Mouse (Mus musculus): ENCODE data around the gene Cep164. TPM values are rescaled to one million over a fixed set of nuclear protein-coding genes. Genes with fewer than 3 reads are reported as not detected.
"Not testable (repeated sequence)": the region's sequence is repeated elsewhere in the genome, so short reads cannot be mapped to it uniquely, and the experiment has no call there.

The Cep164 gene
- polyA plus RNA-seq, 1 experiment from 2014 or later: 19.0 TPM

- ATAC-seq (ENCODE audit: insufficient number of reproducible peaks, low FRiP score): 0 out of 2 replicates have a peak, but pooled peaks have one; percentile 30
- Histone ChIP-seq H3K4me3 (no peak overlapping the region), H3K27ac (ENCODE audit: poor library complexity, severe bottlenecking) (no peak overlapping the region; the same call in 1 of the 2 replicates), H3K9me3 (replicated peaks) (no peaks in the 10 kb centered on the region), H3K9ac (no peak overlapping the region), H3K4me2 (no peak overlapping the region), H3K4me1 (replicated peaks) (peaks cover 16% of the 10 kb centered on the region), H3K27me3 (replicated peaks) (no peaks in the 10 kb centered on the region), H3K36me3 (peaks cover 33% of the 10 kb centered on the region)
- 45% methylated on average over 6 of the region's 6 CpGs for WGBS
Measured at GRCm38 (mm10) chr9:45787547-45787946, 40.9 kb downstream of the Cep164 start.

- H3K27ac ChIP-seq (ENCODE audit: poor library complexity, severe bottlenecking): no peak overlapping the region; the same call in 1 of the 2 replicates
- no peak overlapping the region; the same call in 1 of the 2 replicates for H3K4me2 ChIP-seq
- no peak overlapping the region for H3K9ac ChIP-seq
- peak; percentile 19; the same call in 1 of the 2 replicates for ATAC-seq (ENCODE audit: insufficient number of reproducible peaks, low FRiP score)
- H3K4me3 ChIP-seq: no peak overlapping the region
- no peaks in the 10 kb centered on the region for H3K9me3 ChIP-seq (replicated peaks)
- peaks cover 29% of the 10 kb centered on the region for H3K36me3 ChIP-seq
- whole genome bisulfite sequencing: 80% methylated on average over 8 of the region's 8 CpGs
- H3K4me1 ChIP-seq (replicated peaks): peaks cover 16% of the 10 kb centered on the region
- no peaks in the 10 kb centered on the region for H3K27me3 ChIP-seq (replicated peaks)
Measured at GRCm38 (mm10) chr9:45787071-45787470, 41.4 kb downstream of the Cep164 start.

- 80% methylated on average over 12 of the region's 12 CpGs for WGBS
- Histone ChIP-seq H3K4me1 (replicated peaks) (peaks cover 16% of the 10 kb centered on the region), H3K9me3 (replicated peaks) (no peaks in the 10 kb centered on the region), H3K27ac (ENCODE audit: poor library complexity, severe bottlenecking) (no peak overlapping the region), H3K9ac (no peak overlapping the region), H3K4me2 (no peak overlapping the region), H3K27me3 (replicated peaks) (no peaks in the 10 kb centered on the region), H3K4me3 (no peak overlapping the region), H3K36me3 (peaks cover 26% of the 10 kb centered on the region)
- ATAC-seq (ENCODE audit: insufficient number of reproducible peaks, low FRiP score): no peak
Measured at GRCm38 (mm10) chr9:45783249-45784069, 45.0 kb downstream of the Cep164 start.

DNA sequence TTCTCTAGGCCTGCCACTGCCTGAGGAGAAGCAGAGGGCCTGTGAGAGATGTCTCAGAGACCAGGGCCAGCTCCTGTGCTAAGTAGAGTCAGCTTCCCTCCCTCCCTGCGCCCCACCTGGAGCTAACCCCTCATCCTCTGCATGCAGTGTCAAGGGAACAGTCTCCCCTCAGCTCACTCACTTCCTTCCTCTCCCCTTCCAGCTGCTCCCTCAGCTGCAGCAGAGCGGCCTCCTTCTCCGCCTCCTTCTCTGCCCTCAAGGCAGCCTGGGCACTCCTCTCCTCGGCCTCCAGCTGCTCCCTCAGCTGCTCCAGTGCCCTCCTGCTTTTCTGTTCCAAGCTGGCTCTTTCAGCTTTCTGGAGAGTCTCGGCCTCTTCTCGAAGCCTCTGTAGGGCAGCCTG is 49.3 kb downstream of the Cep164 start:
- Histone ChIP-seq H3K4me1 (replicated peaks) (no peaks in the 10 kb centered on the region), H3K36me3 (peaks cover 40% of the 10 kb centered on the region), H3K27ac (ENCODE audit: poor library complexity, severe bottlenecking) (no peak overlapping the region), H3K27me3 (replicated peaks) (no peaks in the 10 kb centered on the region), H3K4me3 (no peak overlapping the region), H3K9me3 (replicated peaks) (no peaks in the 10 kb centered on the region), H3K9ac (no peak overlapping the region), H3K4me2 (no peak overlapping the region)
- 85% methylated on average over 6 of the region's 6 CpGs for WGBS
- ATAC-seq (ENCODE audit: insufficient number of reproducible peaks, low FRiP score): no peak

GRCm38 (mm10) chr9:45776176-45776575 is 52.3 kb downstream of the Cep164 start:
- H3K27me3 ChIP-seq (replicated peaks); H3K4me2 ChIP-seq; H3K9me3 ChIP-seq (replicated peaks); H3K27ac ChIP-seq (ENCODE audit: poor library complexity, severe bottlenecking); ATAC-seq (ENCODE audit: insufficient number of reproducible peaks, low FRiP score); H3K4me3 ChIP-seq; H3K9ac ChIP-seq; H3K4me1 ChIP-seq (replicated peaks): not testable (repeated sequence)
- peaks cover 66% of the 10 kb centered on the region for H3K36me3 ChIP-seq
- WGBS: 74% methylated on average over 3 of the region's 3 CpGs

- peaks cover 69% of the 10 kb centered on the region for H3K36me3 ChIP-seq
- no peak overlapping the region for H3K4me2 ChIP-seq
- H3K9ac ChIP-seq: no peak overlapping the region
- no peaks in the 10 kb centered on the region for H3K27me3 ChIP-seq (replicated peaks)
- H3K27ac ChIP-seq (ENCODE audit: poor library complexity, severe bottlenecking): no peak overlapping the region
- ATAC-seq (ENCODE audit: insufficient number of reproducible peaks, low FRiP score): no peak
- H3K4me1 ChIP-seq (replicated peaks): no peaks in the 10 kb centered on the region
- H3K4me3 ChIP-seq: no peak overlapping the region
- 79% methylated on average over 6 of the region's 6 CpGs for WGBS
- no peaks in the 10 kb centered on the region for H3K9me3 ChIP-seq (replicated peaks)
Measured at GRCm38 (mm10) chr9:45774088-45774487, 54.4 kb downstream of the Cep164 start.

GRCm38 (mm10) chr9:45769596-45769995 is 58.9 kb downstream of the Cep164 start:
- no peaks in the 10 kb centered on the region for H3K9me3 ChIP-seq (replicated peaks)
- H3K4me3 ChIP-seq: no peak overlapping the region
- no peak for ATAC-seq (ENCODE audit: insufficient number of reproducible peaks, low FRiP score)
- H3K4me1 ChIP-seq (replicated peaks): no peaks in the 10 kb centered on the region
- H3K36me3 ChIP-seq: peaks cover 51% of the 10 kb centered on the region
- H3K27me3 ChIP-seq (replicated peaks): no peaks in the 10 kb centered on the region
- H3K9ac ChIP-seq: no peak overlapping the region
- 83% methylated on average over 5 of the region's 5 CpGs for WGBS
- H3K4me2 ChIP-seq: no peak overlapping the region
- no peak overlapping the region for H3K27ac ChIP-seq (ENCODE audit: poor library complexity, severe bottlenecking)

- no peak for ATAC-seq (ENCODE audit: insufficient number of reproducible peaks, low FRiP score)
- 78% methylated on average over 18 of the region's 18 CpGs for WGBS
- Histone ChIP-seq H3K4me2 (no peak overlapping the region), H3K9me3 (replicated peaks) (no peaks in the 10 kb centered on the region), H3K36me3 (peaks cover 40% of the 10 kb centered on the region), H3K4me1 (replicated peaks) (no peaks in the 10 kb centered on the region), H3K4me3 (no peak overlapping the region), H3K27me3 (replicated peaks) (no peaks in the 10 kb centered on the region), H3K9ac (no peak overlapping the region), H3K27ac (ENCODE audit: poor library complexity, severe bottlenecking) (no peak overlapping the region)
Measured at GRCm38 (mm10) chr9:45768421-45768820, 60.1 kb downstream of the Cep164 start.

DNA sequence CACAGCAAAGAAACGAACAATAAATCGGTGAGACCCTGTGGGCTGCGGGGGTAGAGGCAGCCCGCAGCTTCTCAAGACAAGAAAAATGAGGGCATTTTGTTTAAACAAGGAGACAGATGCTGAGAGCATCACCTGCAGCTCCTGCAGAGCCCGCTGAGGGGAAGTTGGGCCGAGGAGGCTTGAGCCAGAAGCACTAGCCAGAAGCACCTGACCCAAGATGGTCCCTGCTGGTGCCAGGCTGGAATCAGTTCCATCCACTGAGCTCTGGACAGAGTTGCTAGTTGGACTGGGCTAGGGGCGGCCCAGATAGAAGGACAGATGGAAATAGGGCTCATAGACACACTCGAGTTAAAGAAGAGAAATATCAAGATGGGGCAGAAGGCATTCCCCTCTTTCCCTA is 61.3 kb downstream of the Cep164 start:
- Histone ChIP-seq H3K9me3 (replicated peaks) (0 out of 2 replicates have a peak, but pooled peaks cover 3% of the 10 kb centered on the region), H3K27me3 (replicated peaks) (no peaks in the 10 kb centered on the region), H3K36me3 (peaks cover 30% of the 10 kb centered on the region), H3K4me3 (no peak overlapping the region), H3K4me1 (replicated peaks) (no peaks in the 10 kb centered on the region), H3K27ac (ENCODE audit: poor library complexity, severe bottlenecking) (no peak overlapping the region), H3K4me2 (no peak overlapping the region), H3K9ac (no peak overlapping the region)
- ATAC-seq (ENCODE audit: insufficient number of reproducible peaks, low FRiP score): no peak
- WGBS: 87% methylated on average over 8 of the region's 8 CpGs

DNA sequence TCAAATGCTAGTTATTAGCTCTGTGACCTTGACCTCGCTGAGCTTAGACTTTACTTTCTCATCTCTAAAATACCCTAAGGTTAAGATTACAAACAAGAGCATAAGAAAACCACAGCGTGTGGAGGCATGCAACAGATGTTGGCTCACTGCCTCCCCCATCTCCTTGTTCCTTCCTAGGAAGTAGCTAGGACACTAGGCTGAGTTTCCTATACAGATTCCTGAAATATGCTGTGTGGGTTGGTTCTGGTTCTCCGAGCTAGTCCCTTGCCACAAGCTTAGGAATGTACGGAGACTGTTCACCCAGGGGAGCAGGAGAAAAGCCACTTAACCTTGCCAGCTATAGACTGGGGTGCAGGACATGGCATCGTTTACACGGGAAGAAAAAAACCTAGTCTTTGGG is 62.3 kb downstream of the Cep164 start:
- H3K9ac ChIP-seq: no peak overlapping the region
- H3K27ac ChIP-seq (ENCODE audit: poor library complexity, severe bottlenecking): no peak overlapping the region
- no peak for ATAC-seq (ENCODE audit: insufficient number of reproducible peaks, low FRiP score)
- no peak overlapping the region for H3K4me3 ChIP-seq
- H3K4me2 ChIP-seq: no peak overlapping the region
- 86% methylated on average over 6 of the region's 6 CpGs for WGBS
- H3K36me3 ChIP-seq: peaks cover 21% of the 10 kb centered on the region
- no peaks in the 10 kb centered on the region for H3K27me3 ChIP-seq (replicated peaks)
- H3K4me1 ChIP-seq (replicated peaks): no peaks in the 10 kb centered on the region
- 0 out of 2 replicates have a peak, but pooled peaks cover 3% of the 10 kb centered on the region for H3K9me3 ChIP-seq (replicated peaks)

DNA sequence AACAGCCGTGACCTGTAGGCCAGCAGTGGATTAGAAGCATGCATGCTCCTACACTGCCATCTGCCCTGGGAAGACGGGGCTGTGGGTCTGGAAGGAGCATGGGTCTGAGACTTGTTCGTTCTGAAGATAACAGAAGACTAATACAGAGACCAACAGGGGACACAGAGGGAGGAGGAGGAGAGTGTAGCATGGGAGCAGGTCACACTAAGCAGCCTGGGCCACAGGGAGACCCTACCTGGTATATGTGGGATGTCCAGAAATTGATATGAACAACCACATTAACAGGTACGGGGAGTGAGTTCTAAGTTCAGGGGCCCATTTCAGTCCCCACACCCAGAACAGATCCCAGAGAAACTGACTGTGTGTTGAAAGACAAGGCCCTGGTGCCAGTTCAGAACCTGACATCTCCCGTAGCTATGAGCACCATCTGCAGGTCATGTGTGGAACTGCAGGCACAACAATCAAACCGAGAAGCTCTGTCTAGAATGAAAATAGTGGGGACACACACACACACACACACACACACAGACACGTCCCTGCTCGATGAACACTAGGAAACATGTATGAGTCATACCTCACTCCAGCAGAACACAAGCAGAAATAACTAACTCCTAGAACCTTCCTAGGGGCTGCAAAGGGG is 73.9 kb downstream of the Cep164 start:
- Histone ChIP-seq H3K9me3 (replicated peaks) (no peaks in the 10 kb centered on the region), H3K36me3 (no peaks in the 10 kb centered on the region), H3K4me2 (no peak overlapping the region), H3K4me1 (replicated peaks) (no peaks in the 10 kb centered on the region), H3K9ac (no peak overlapping the region), H3K27ac (ENCODE audit: poor library complexity, severe bottlenecking) (no peak overlapping the region), H3K4me3 (no peak overlapping the region), H3K27me3 (replicated peaks) (0 out of 2 replicates have a peak, but pooled peaks cover 9% of the 10 kb centered on the region)
- WGBS: 35% methylated on average over 8 of the region's 8 CpGs
- no peak for ATAC-seq (ENCODE audit: insufficient number of reproducible peaks, low FRiP score)
